Mouse (Mus musculus) heart, embryonic 11.5 days (tissue): ENCODE measurements at regions not wholly inside any gene's neighbourhood (a gene's known extent, or its start where the extent isn't known, plus 50 kb on each side); places are given as distances from the start of the nearest gene placed in this dataset.

ENCODE experiments used
- ATAC-seq: fragments of 200-750 bp; cut with Nextera tagmentation; replicated peaks from 2 replicates; pipeline ENCODE4 v1.8.0; 2017; ENCODE audit warnings: moderate library complexity; ENCODE audit not compliant: insufficient number of reproducible peaks, low FRiP score, low TSS enrichment
- H3K27ac ChIP-seq: fragments of 300-500 bp; sonication (generic); 2 replicates; pipeline ENCODE4 v1.5.1; 2014; ENCODE audit warnings: mild to moderate bottlenecking, low read depth, low read length
- H3K27me3 ChIP-seq: fragments of 300-500 bp; sonication (generic); 2 replicates; pipeline ENCODE4 v1.6.1; 2014; ENCODE audit warnings: mild to moderate bottlenecking, low read length, mixed read lengths; ENCODE audit not compliant: control insufficient read depth, insufficient read depth
- H3K36me3 ChIP-seq: fragments of 300-500 bp; sonication (generic); 2 replicates; pipeline ENCODE4 v1.6.1; 2014; ENCODE audit warnings: mild to moderate bottlenecking, low read length, moderate library complexity, mixed read lengths; ENCODE audit not compliant: control insufficient read depth, insufficient read depth
- H3K4me1 ChIP-seq: fragments of 300-500 bp; sonication (generic); 2 replicates; pipeline ENCODE4 v1.6.1; 2014; ENCODE audit warnings: low read length; ENCODE audit not compliant: control insufficient read depth, insufficient read depth
- H3K4me2 ChIP-seq: fragments of 300-500 bp; sonication (generic); 2 replicates; pipeline ENCODE4 v1.6.1; 2014; ENCODE audit warnings: mild to moderate bottlenecking, moderate library complexity
- H3K4me3 ChIP-seq: fragments of 300-500 bp; sonication (generic); 2 replicates; pipeline ENCODE4 v1.5.1; 2014; ENCODE audit warnings: low read depth, low read length
- H3K9ac ChIP-seq: fragments of 300-500 bp; sonication (generic); 2 replicates; pipeline ENCODE4 v1.6.1; 2014; ENCODE audit warnings: mild to moderate bottlenecking, low read depth, low read length, moderate library complexity
- H3K9me3 ChIP-seq: fragments of 300-500 bp; sonication (generic); replicated peaks from 2 replicates; pipeline ENCODE4 v1.6.1; 2016; ENCODE audit warnings: low read length; ENCODE audit not compliant: control insufficient read depth
- whole genome bisulfite sequencing: fragments of 180-500 bp; shearing (Covaris S2); extraction: QIAGEN DNeasy Blood & Tissue Kit; methylation state at CpG from one replicate; pipeline ENCODE4 v1.1.7; 2014; ENCODE audit not compliant: insufficient replicate concordance; 5-methylcytosine and 5-hydroxymethylcytosine counted together

DNA sequence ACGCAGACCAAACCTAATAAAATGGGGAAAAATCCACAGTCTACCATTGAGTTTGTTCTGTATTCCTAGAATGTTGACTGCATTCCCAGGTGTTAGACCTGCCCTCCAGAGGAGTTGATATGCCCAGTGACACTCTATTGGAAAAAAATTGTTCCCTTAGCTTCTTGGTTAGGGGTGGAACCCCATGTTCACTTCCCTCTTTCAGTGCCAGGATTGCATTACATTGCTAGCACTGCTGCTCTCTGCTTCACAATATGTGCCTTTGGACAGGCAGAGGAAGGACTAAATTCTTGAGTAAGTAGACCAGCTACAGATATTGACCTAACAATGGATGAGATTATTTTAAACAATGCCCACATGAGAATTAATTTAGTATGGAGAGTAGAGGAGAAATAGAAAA lies 607.3 kb upstream of the Nr5a2 start:
- 90% methylated on average over 1 of the region's 1 CpGs for WGBS
- no peak overlapping the region for H3K9ac ChIP-seq
- no peak for ATAC-seq
- H3K9me3 ChIP-seq: no peaks in the 10 kb centered on the region
- H3K4me3 ChIP-seq: no peak overlapping the region
- H3K4me1 ChIP-seq: no peaks in the 10 kb centered on the region
- H3K27ac ChIP-seq: no peak overlapping the region
- no peaks in the 10 kb centered on the region for H3K36me3 ChIP-seq
- no peaks in the 10 kb centered on the region for H3K27me3 ChIP-seq
- H3K4me2 ChIP-seq: no peak overlapping the region

DNA sequence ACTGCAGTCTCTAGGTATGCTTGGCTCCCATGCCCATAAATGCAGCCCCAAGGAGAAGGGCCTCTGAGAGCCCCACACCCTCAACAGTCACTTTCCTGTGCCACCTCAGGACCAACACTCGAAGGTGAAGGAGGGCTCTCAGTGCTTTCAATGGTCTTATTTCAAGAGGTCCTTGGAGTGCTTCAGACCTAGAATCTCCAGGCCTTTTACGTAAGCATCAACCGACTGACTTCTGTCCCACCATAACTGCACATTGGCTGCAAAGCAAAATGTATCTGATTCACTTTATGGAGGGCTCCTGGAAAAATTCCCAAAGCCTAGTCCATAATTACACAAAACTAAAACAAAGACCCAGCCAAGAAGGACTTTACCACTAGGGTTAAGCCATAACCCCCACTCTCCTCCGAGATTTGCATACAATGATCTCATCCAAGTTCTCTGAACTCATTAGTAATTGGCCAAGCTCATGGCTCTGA lies 605.4 kb upstream of the Nr5a2 start:
- H3K9ac ChIP-seq: no peak overlapping the region
- H3K27ac ChIP-seq: no peak overlapping the region
- ATAC-seq: no peak
- no peaks in the 10 kb centered on the region for H3K4me1 ChIP-seq
- H3K36me3 ChIP-seq: no peaks in the 10 kb centered on the region
- no peaks in the 10 kb centered on the region for H3K27me3 ChIP-seq
- H3K9me3 ChIP-seq: no peaks in the 10 kb centered on the region
- 78% methylated on average over 4 of the region's 4 CpGs for WGBS
- H3K4me2 ChIP-seq: no peak overlapping the region
- H3K4me3 ChIP-seq: no peak overlapping the region

DNA sequence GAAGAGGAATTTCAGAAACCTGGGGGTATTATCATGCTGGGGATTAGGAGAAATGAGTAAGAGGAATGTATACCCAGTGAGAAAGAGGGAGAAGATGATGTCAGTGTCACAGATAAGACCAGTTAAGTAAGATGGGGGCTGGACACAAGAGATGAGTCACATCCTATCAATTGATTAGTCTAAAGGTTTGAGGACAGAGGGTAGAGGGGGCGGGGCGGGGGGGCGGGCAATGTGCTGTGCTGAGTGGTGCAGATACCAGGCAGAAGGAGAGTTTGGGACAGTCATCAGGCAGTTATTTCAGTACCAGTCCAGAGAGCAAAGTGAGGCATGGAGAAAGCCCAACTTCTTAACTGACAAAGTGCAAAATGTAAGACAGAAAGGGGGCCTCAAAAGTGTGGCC lies 601.4 kb upstream of the Nr5a2 start:
- H3K9me3 ChIP-seq: no peaks in the 10 kb centered on the region
- no peak overlapping the region for H3K9ac ChIP-seq
- 50% methylated on average over 3 of the region's 3 CpGs for WGBS
- no peaks in the 10 kb centered on the region for H3K4me1 ChIP-seq
- no peak for ATAC-seq
- H3K4me2 ChIP-seq: no peak overlapping the region
- no peak overlapping the region for H3K4me3 ChIP-seq
- H3K27me3 ChIP-seq: no peaks in the 10 kb centered on the region
- H3K27ac ChIP-seq: no peak overlapping the region
- H3K36me3 ChIP-seq: no peaks in the 10 kb centered on the region

DNA sequence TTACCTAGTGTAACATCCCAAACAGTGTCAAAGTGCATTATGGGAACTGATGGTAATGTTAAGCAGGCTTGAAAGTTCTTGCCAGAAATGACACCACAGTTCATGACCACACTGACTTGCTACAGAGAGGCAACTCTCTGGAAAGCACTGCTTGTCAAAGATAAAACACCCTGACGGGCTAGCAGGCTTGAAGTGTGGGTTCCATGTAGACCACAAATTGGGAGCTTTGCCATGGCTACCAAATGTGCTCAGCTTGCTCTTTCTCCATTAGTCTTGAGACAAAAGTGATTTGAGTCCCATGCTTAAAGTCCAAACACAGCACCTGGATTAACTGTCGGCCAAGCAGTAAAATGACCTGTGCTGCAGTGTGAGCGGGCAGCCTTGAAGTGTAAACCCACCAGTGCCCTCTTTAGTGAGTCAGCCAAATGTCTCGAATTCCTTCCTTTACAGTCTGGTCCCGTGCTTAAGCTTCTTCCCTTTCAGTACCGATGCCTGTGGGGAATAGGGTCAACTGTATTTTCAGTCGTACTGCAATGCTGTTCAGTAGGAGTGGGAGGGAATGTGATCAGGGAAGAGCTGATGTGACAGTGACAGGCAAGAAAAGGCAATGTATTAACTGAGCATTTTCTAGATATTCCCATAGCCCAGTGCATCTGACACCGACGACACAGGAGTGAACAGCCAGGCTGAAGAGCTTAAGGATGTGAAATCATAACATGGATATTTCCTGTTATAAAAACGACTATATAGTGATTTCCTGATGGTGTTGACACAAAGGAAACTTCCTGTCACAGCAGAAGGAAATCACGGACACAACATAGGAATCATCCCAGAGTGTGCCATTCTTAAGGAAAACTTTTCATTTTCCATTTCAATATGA lies 600.4 kb upstream of the Nr5a2 start:
- 44% methylated on average over 11 of the region's 11 CpGs for WGBS
- Histone ChIP-seq H3K4me3 (no peak overlapping the region), H3K9ac (no peak overlapping the region), H3K9me3 (no peaks in the 10 kb centered on the region), H3K36me3 (no peaks in the 10 kb centered on the region), H3K4me2 (no peak overlapping the region), H3K4me1 (no peaks in the 10 kb centered on the region), H3K27me3 (no peaks in the 10 kb centered on the region), H3K27ac (no peak overlapping the region)
- 0 out of 2 replicates have a peak, but pooled peaks have one; percentile 10 for ATAC-seq

DNA sequence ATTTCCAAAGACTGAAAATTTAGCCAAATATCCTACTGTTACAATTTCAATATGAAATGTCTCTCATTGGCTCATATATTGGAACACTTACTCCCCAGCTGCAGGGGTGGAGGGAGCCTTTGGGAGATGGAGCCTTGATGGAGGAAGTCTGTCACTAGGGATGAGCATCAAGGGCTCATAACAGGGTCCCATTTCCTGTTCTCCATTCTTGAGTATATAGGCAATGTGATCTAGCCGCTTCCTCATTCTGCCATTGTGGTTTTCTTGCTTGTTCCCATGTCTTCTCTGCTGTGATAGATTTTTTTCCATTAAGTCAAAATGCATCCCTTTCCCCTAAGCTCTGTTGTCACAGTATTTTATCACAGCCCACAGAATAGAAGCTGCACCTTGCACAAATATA lies 589.4 kb upstream of the Nr5a2 start:
- no peak for ATAC-seq
- 76% methylated on average over 1 of the region's 1 CpGs for WGBS
- no peak overlapping the region for H3K9ac ChIP-seq

DNA sequence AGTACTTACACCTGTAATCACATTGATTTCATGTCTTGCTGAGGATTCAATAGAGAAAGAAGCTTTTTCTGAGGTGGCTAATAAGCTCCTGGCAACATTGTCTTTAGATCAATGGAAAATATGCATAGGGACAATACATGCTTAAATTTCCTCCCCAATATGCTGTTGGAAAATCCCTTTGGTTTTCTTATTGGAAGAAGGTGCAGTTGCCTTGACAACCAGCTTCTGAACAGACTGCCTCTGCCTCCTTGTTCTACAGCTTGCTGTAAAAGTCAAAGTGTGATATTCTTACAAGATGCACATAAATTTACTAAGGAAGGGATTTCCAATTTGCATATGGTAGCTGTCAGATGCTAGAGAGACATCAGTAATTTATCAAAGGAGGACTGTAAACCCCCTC lies 585.4 kb upstream of the Nr5a2 start:
- no peaks in the 10 kb centered on the region for H3K9me3 ChIP-seq
- no peak for ATAC-seq
- no peaks in the 10 kb centered on the region for H3K4me1 ChIP-seq
- no peaks in the 10 kb centered on the region for H3K27me3 ChIP-seq
- no peak overlapping the region for H3K9ac ChIP-seq
- no peak overlapping the region for H3K4me3 ChIP-seq
- H3K36me3 ChIP-seq: no peaks in the 10 kb centered on the region
- no peak overlapping the region for H3K27ac ChIP-seq
- H3K4me2 ChIP-seq: no peak overlapping the region

More for the DNA sequence above, 589.4 kb upstream of the Nr5a2 start:
- Histone ChIP-seq H3K27me3 (no peaks in the 10 kb centered on the region), H3K9me3 (no peaks in the 10 kb centered on the region), H3K27ac (no peak overlapping the region), H3K4me3 (no peak overlapping the region), H3K36me3 (no peaks in the 10 kb centered on the region), H3K4me1 (no peaks in the 10 kb centered on the region), H3K4me2 (no peak overlapping the region)

DNA sequence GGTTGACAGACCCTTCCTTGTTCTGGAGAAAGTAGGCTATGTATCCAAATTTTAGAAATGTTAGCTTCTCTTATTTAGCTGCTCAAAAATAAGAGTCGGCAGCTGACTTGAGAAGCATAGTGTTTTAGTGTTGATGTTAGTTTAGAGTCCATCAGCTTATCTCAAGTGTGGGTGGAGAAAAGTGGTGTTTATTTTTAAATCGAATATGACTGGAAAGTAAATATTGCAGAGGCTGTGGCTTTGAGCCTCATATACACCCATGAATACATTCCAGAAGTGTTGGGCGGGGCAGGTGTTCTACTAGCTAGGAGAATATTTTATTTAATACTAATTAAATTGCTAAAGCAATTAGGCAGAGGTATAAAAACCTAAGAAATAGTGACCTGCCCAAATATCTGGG lies 583.6 kb upstream of the Nr5a2 start:
- Histone ChIP-seq H3K9ac (no peak overlapping the region), H3K4me1 (no peaks in the 10 kb centered on the region), H3K27ac (no peak overlapping the region), H3K27me3 (no peaks in the 10 kb centered on the region), H3K4me2 (no peak overlapping the region), H3K9me3 (no peaks in the 10 kb centered on the region), H3K4me3 (no peak overlapping the region), H3K36me3 (no peaks in the 10 kb centered on the region)
- 70% methylated on average over 3 of the region's 3 CpGs for WGBS
- ATAC-seq: no peak

DNA sequence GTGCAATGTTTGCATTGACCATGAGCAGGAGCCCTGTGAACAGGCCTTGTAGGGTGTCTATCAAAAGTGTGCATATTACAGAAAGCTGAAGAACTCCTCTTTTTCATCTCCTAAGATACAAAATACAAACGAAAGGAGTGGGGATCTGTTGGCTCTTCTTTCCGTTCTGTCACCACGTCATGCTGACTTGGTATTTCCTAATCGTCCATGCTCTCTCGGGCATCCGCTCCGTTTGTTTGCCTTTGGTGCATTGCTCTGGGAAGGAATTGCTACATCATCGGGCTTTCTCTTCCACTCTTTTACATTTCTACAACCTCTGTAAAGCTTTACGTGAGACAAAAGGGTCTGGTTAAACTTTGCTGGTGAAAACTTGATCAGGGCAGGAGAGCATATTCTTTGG lies 581.2 kb upstream of the Nr5a2 start:
- Histone ChIP-seq H3K9ac (no peak overlapping the region), H3K27ac (no peak overlapping the region), H3K36me3 (no peaks in the 10 kb centered on the region), H3K9me3 (no peaks in the 10 kb centered on the region), H3K4me3 (no peak overlapping the region), H3K4me2 (no peak overlapping the region), H3K4me1 (no peaks in the 10 kb centered on the region), H3K27me3 (no peaks in the 10 kb centered on the region)
- WGBS: 75% methylated on average over 9 of the region's 9 CpGs
- no peak for ATAC-seq
